Mouse (Mus musculus): ENCODE data around the gene Mrpl42. TPM values are rescaled to one million over a fixed set of nuclear protein-coding genes. Genes with fewer than 3 reads are reported as not detected.

Gene Mrpl42
- polyA plus RNA-seq (2012): 15.9 and 17.4 TPM in 2 replicates

DNA sequence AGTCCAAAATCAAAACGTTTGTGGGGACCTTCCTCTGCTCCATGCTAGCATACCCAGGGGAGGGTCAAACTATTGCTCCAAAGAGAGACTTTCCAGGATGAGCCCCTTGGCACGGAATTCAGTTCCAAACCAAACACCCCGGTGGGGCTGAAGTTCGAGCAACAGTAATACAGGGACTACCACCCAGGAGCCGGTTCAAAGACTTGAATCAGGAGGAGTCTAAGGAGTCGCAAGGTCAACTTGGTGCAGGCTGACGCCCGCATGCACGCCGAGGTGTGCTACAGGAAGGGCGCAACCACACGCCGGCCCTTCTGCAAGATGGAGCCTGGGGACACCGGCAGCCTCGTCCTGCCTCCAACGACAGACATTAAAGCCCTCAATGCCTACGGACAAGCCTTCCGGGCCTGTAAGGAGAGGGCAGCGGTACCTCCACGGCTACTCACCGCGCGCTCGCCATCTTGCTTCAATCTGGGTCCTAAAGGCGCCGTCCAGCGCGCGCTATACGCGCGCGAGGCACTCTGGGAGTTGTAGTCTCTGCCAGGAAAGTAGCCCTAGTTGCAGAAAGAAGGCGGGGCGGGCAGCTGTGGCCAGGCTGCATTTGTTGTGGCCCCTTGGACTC lies at the start of gene Mrpl42:
Gene Mrpl42, minus strand, starts transcription at position 478 of the 619 bp plus-strand sequence.

DNA sequence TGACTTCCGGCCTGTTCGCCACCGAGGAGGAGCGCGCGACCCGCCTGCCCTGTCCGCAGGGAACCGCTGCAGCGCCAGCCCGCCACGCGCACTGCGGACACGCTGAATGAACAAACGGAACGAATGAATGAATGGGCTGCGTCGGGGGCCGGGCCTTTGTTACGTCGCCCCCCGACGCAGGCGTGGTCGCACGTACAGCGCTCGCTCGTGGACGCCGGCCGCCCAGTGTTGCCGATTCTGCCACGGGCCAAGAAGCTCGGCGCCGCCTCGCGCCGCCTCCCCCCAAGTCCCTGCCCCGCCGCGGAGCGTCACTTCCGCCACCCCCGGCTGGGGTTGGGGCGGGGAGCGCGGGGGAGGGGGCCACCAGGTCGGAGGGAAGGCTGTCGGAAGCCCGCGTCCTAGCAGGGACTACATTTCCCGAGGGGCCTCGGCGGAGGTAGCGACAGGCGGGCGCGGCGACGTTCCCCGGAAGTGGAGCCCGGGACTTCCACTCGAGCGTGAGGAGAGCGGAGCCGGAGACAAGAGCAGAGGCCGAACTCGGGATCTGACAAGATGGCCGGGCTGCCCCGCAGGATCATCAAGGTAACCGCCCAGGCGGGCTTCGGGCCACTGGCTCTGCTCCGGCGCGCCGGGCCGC lies 13.0 kb upstream of the Mrpl42 start, which contains the start of gene Ube2n:
Gene Ube2n, plus strand, starts transcription at position 490 of the 637 bp plus-strand sequence.

Other genes starting within 250 kb of the Mrpl42 start
- 11.0 and 13.4 TPM in 2 replicates for gene Cradd, start 177.8 kb downstream of the Mrpl42 start, polyA plus RNA-seq (2012)
- 2.6 and 5.7 TPM in 2 replicates for gene Socs2, start 84.8 kb downstream of the Mrpl42 start, polyA plus RNA-seq (2012)
- gene Ube2n, start 13.2 kb upstream of the Mrpl42 start, polyA plus RNA-seq (2012): 61.2 and 66.0 TPM in 2 replicates
- 26.0 and 27.4 TPM in 2 replicates for gene Nudt4, start 62.2 kb upstream of the Mrpl42 start, polyA plus RNA-seq (2012)
- gene Anapc15-ps, start 171.5 kb upstream of the Mrpl42 start, polyA plus RNA-seq (2012): not detected in 2 replicates

Data from megakaryocyte-erythroid progenitor cell, adult 5 weeks (primary cell).